Mouse (Mus musculus) MEL (cell line): Measurements from ENCODE around the gene Gtsf1.

Experiments used
- CHD1 ChIP-seq: IDR thresholded peaks from 2 replicates; pipeline ENCODE4 v1.6.1; 2012; ENCODE audit warnings: low read depth, mild to moderate bottlenecking, inconsistent platforms, low read length, improper control_type of control experiment
- CHD2 ChIP-seq: IDR thresholded peaks from 2 replicates; pipeline ENCODE4 v1.6.1; 2011; ENCODE audit warnings: low read length, improper control_type of control experiment
- CTCF ChIP-seq, 3 experiments: IDR thresholded peaks in 2 of 3; conservative IDR thresholded peaks in 1 of 3; 2 replicates each; pipeline ENCODE4 v1.5.1; 2011 to 2012; ENCODE audit warnings: low read length in 3 of 3, low read depth in 2 of 3, mild to moderate bottlenecking in 2 of 3, improper control_type of control experiment in 1 of 3, inconsistent platforms in 1 of 3, mixed read lengths in 1 of 3, moderate library complexity in 1 of 3; ENCODE audit not compliant: control insufficient read depth in 1 of 3, insufficient read depth in 1 of 3, poor library complexity in 1 of 3, severe bottlenecking in 1 of 3
- GATA1 ChIP-seq: IDR thresholded peaks from 2 replicates; pipeline ENCODE4 v1.6.1; 2011; ENCODE audit warnings: low read depth, low read length, improper control_type of control experiment
- TBP ChIP-seq: IDR thresholded peaks from 2 replicates; pipeline ENCODE4 v1.8.0; 2011; ENCODE audit warnings: low read depth, low read length, improper control_type of control experiment
- TCF12 ChIP-seq: IDR thresholded peaks from 2 replicates; pipeline ENCODE4 v1.6.1; 2014; ENCODE audit warnings: low read depth, mild to moderate bottlenecking, inconsistent platforms, low read length, improper control_type of control experiment, moderate library complexity

GRCm38 (mm10) chr15:103371741-103372140, 58.5 kb downstream of the Gtsf1 start:
- TF ChIP-seq CTCF (IDR thresholded peaks at IDR 0.05 in 2 of 3, conservative IDR thresholded peaks at IDR 0.05 in 1 of 3; ENCODE audit: control insufficient read depth in 1 of 3, insufficient read depth in 1 of 3, low read depth in 2 of 3, low read length in 3 of 3, poor library complexity in 1 of 3, severe bottlenecking in 1 of 3) (no peak), GATA1 (no peak), TBP (no peak), CHD1 (no peak), TCF12 (no peak), CHD2 (no peak)
